Mouse (Mus musculus) embryo, embryonic 10.5 days (tissue): Measurements from ENCODE around the gene Olfr729.

Source experiments
- DNase-seq: peaks from one replicate; pipeline ENCODE4 v3.0.0-alpha.2; 2015; ENCODE audit warnings: low spot score

Olfr729 gene

GRCm38 (mm10) chr14:50152810-50153209 is at the start of gene Olfr729:
Olfr729 (minus strand) TSS chr14:50152910.
- DNase-seq: no peak

- no peak for DNase-seq
These were observed 35.4 kb upstream of the Olfr729 start, which contains the start of gene Olfr730 for GRCm38 (mm10) chr14:50188098-50188497. Olfr730 (minus strand) TSS chr14:50188198.

- DNase-seq: no peak
These were observed 10.1 kb downstream of the Olfr729 start, which contains the start of gene Olfr728 for GRCm38 (mm10) chr14:50142580-50142979. Olfr728 (minus strand) TSS chr14:50142680.

GRCm38 (mm10) chr14:50122886-50123285 is 29.8 kb downstream of the Olfr729 start, which contains the start of gene Olfr727:
Olfr727 (plus strand) TSS chr14:50123186.
- no peak for DNase-seq
